Mouse (Mus musculus): ENCODE measurements around the gene Lif. TPM values are rescaled to one million over a fixed set of nuclear protein-coding genes. Genes with fewer than 3 reads are reported as not detected.
A peak's percentile ranks its signal among the peaks of the same experiment; 100 is the strongest.

The Lif gene
- polyA plus RNA-seq, 1 experiment from 2014 or later = 0.62 TPM

DNA sequence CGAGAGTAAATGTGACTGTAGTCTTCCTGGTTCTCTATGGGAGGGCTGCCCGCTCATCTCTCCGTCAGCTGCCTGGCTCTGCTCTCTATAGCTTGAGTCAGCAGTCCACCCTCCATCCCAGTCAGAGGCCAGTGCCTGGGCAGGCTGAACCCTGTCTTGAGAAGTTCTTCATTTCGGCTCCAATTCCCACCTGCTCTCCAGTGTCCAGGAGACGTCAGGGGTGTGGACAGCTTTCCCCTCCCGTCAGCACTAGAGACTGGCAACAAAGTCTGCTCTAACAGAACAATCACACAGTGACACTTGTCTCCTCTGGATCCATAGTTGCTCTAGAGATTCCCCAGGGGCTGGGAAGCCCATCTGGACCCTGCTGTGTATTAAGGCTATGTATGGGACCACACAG lies 36.7 kb downstream of the Lif start:
- ATAC-seq = no peak
- 80% methylated on average over 6 of the region's 6 CpGs for WGBS
- H3K36me3 ChIP-seq = no peaks in the 10 kb centered on the region

DNA sequence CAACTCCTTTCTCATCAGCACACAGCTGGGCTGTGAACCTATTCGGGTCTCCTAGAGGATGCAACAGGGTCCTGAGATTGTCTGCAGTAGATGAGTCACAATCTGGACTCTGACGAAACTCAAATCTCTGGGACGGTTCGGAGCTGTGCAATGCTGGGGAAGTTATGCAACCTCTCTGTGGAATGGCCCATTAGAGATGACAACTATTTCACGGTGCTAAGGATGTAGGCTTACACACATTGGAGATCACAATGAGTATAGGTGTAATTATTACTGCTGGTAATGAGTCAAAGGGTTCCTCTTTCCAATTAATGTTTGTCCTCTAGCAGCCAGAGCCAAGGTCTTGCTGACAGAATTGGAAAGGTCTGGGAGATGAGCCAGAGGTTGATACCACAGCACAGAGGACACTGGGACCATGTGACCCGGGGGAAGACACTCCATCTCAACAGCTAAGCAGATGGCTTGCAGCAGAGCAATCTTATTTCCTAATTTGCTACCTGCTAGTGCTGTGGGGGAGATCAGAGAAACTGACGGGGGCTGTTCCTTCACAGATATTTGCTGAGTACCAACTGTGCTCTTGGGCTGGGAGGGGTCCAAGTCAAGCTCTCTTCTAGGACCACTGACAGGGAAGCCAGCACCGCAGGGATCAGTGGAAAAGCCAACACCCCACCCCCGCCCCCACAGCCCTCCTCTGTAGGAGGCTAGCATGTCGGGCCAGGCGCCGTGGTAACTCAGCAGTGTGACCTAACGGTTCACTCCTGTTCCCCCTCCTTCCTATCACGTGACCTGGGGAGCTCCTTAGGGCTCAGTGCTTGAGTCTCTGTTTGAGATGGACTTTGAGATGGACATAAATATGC lies 37.4 kb downstream of the Lif start:
- peaks cover 6% of the 10 kb centered on the region; the same call in 1 of the 2 replicates for H3K4me1 ChIP-seq (replicated peaks)
- H3K4me2 ChIP-seq (replicated peaks) = no peak overlapping the region
- H3K9ac ChIP-seq = no peak overlapping the region
- H3K4me3 ChIP-seq (replicated peaks) = no peak overlapping the region
- no peaks in the 10 kb centered on the region for H3K9me3 ChIP-seq
- whole genome bisulfite sequencing = 37% methylated on average over 14 of the region's 14 CpGs
- H3K36me3 ChIP-seq = no peaks in the 10 kb centered on the region
- H3K27ac ChIP-seq = no peak overlapping the region
- no peaks in the 10 kb centered on the region; the same call in 1 of the 2 replicates for H3K27me3 ChIP-seq (replicated peaks)
- ATAC-seq = 0 out of 2 replicates have a peak, but pooled peaks have one; percentile 37

More for the DNA sequence above, 36.7 kb downstream of the Lif start:
- Histone ChIP-seq H3K9me3 (no peaks in the 10 kb centered on the region), H3K9ac (no peak overlapping the region), H3K4me3 (replicated peaks) (no peak overlapping the region), H3K4me1 (replicated peaks) (peaks cover 3% of the 10 kb centered on the region; the same call in 1 of the 2 replicates), H3K27ac (no peak overlapping the region), H3K27me3 (replicated peaks) (no peaks in the 10 kb centered on the region; the same call in 1 of the 2 replicates), H3K4me2 (replicated peaks) (no peak overlapping the region)

DNA sequence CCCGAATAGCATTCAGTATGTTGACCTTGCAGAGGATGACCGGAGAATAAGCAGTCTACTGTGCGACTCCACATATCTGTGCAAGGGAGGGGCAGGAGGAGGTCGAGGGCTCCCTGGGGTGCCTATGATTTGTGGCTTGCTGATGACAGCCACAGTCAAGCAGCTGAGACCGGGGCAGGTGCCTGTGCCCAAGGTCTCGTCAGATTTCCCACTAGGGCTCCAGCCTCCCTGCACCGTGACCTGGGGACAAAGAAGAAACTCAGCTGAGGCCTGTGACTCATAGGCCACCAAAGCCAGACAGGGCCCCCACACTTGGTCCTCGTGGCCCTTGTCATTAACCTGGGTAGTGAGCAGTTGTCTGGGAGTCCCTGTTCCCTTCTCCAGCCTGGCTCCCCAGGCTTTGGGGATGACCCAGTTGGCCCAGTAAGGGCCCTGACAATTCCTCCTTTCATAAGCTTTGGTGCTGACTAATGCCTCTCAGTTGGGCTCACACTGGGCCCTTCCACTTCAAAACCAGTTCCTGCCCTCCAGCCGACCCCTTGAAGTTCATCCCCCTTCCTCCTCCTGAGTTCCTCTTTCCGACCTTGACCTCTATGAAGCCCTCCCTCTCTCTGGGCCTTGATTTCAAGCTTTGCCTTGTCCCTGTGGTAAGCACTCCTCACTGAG lies 39.4 kb downstream of the Lif start:
- Histone ChIP-seq H3K27ac (no peak overlapping the region), H3K4me2 (replicated peaks) (no peak overlapping the region), H3K36me3 (no peaks in the 10 kb centered on the region), H3K9me3 (no peaks in the 10 kb centered on the region), H3K4me3 (replicated peaks) (no peak overlapping the region), H3K4me1 (replicated peaks) (peaks cover 7% of the 10 kb centered on the region; the same call in 1 of the 2 replicates), H3K9ac (no peak overlapping the region), H3K27me3 (replicated peaks) (no peaks in the 10 kb centered on the region; the same call in 1 of the 2 replicates)
- 67% methylated on average over 10 of the region's 10 CpGs for WGBS
- no peak for ATAC-seq

DNA sequence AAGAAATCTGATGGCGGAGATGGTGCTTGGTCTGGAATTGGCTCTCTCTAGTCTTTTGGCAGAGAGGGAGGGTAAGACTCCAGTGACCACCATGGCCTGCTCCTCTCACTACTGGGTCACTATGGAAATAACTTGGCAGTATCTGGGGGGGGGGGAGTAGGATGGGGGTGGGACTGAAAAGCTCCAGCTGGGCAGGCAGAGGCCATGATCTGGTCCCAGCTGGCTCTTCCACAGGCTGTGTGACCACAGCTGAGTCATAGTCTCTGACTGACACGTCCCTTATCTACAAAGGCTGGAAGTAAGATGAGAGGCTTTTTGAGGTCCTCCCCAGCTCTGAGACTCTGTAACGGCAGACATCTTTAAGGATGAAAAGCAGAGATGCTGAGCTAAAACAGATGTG lies 40.4 kb downstream of the Lif start:
- no peak overlapping the region for H3K4me3 ChIP-seq (replicated peaks)
- no peak overlapping the region for H3K9ac ChIP-seq
- no peak for ATAC-seq
- no peaks in the 10 kb centered on the region for H3K36me3 ChIP-seq
- H3K4me1 ChIP-seq (replicated peaks) = peaks cover 7% of the 10 kb centered on the region; the same call in 1 of the 2 replicates
- no peak overlapping the region for H3K27ac ChIP-seq
- H3K9me3 ChIP-seq = no peaks in the 10 kb centered on the region
- H3K4me2 ChIP-seq (replicated peaks) = no peak overlapping the region
- 55% methylated on average over 3 of the region's 3 CpGs for WGBS
- H3K27me3 ChIP-seq (replicated peaks) = no peaks in the 10 kb centered on the region; the same call in 1 of the 2 replicates

DNA sequence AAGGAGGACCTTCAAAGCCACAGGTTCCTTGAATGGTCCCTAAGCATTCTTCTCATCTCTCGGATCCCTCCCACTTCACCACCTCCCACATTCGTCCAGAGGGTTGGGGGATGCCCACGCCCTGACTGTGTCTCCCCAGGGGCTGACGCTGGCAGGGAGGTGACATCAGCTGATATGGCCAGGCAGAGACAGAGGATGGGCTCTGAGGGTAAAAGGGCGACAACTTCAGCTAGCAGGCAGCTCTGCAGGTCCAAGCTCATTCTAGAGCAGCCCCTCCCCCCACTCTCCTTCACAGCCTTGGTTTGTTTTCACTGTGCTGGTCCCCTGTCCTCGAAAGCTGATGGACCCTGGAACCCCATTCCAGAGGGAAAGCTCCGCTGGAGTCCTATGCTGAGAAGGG lies 41.3 kb downstream of the Lif start:
- Histone ChIP-seq H3K9ac (no peak overlapping the region), H3K36me3 (no peaks in the 10 kb centered on the region), H3K9me3 (no peaks in the 10 kb centered on the region), H3K27me3 (replicated peaks) (no peaks in the 10 kb centered on the region; the same call in 1 of the 2 replicates), H3K27ac (no peak overlapping the region), H3K4me1 (replicated peaks) (peaks cover 7% of the 10 kb centered on the region; the same call in 1 of the 2 replicates), H3K4me2 (replicated peaks) (no peak overlapping the region), H3K4me3 (replicated peaks) (no peak overlapping the region)
- no peak for ATAC-seq
- WGBS = 32% methylated on average over 7 of the region's 7 CpGs

DNA sequence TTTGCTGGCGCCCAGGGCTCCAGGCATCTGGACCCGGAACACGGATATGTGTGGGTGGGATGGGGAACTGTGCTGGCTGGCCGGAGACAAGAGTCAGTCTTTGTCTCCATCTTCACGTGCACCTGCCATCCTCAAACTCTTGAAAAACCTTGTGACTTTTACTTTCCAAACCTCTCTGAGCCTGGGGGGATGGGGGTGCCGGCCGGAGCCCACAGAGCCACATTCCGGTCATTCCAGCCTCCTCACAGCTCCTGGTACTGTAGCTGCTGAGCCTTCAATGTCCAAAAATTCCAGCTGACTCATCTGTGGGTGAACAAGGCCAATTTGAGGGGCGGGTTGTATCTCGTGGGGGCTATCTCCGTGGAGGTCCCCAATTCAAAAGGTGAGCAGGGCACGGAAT lies 41.8 kb downstream of the Lif start:
- H3K27me3 ChIP-seq (replicated peaks) = no peaks in the 10 kb centered on the region; the same call in 1 of the 2 replicates
- H3K27ac ChIP-seq = no peak overlapping the region
- no peak overlapping the region for H3K4me3 ChIP-seq (replicated peaks)
- ATAC-seq = no peak
- WGBS = 35% methylated on average over 12 of the region's 12 CpGs
- no peak overlapping the region for H3K4me2 ChIP-seq (replicated peaks)
- no peaks in the 10 kb centered on the region for H3K9me3 ChIP-seq
- peaks cover 7% of the 10 kb centered on the region; the same call in 1 of the 2 replicates for H3K4me1 ChIP-seq (replicated peaks)
- H3K36me3 ChIP-seq = no peaks in the 10 kb centered on the region
- H3K9ac ChIP-seq = no peak overlapping the region

DNA sequence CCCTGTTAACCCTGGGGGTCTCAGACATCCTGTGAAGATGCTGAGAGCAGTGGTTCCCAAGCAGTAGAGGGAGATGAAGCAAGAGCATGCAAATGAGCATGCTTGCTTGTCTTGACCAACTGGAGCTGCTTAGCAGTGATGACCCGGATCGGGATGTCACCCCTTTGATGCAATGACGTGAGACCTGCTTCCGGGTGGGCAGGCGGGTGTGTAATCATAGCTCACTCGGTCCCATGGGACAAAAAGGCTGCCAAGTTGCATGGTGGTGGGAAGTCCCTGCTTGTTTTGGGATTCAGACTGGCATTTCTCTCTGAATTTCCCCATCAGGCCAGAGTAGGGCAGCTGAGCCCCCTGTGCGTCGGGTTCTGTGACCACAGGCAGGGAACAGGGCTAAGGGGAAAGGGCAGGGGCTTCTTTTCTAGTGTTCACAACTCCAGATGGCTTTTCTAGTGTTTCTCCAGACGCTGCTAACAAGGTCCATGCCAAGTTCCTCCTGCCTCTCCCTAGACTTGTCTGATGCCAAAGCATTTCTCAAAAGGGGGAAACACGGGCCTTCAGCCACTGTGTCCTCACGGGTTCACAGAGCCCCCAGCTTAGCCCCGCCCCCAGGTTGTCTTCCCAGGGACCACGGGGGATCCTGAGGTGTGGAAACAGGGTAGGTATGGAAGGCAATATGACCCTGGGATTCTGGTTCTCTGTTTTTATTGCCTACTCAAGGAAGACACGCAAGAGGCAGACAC lies 42.5 kb downstream of the Lif start:
- Histone ChIP-seq H3K4me1 (replicated peaks) (peaks cover 6% of the 10 kb centered on the region; the same call in 1 of the 2 replicates), H3K27ac (no peak overlapping the region), H3K4me3 (replicated peaks) (no peak overlapping the region), H3K27me3 (replicated peaks) (no peaks in the 10 kb centered on the region; the same call in 1 of the 2 replicates), H3K9me3 (no peaks in the 10 kb centered on the region), H3K36me3 (no peaks in the 10 kb centered on the region), H3K4me2 (replicated peaks) (no peak overlapping the region), H3K9ac (no peak overlapping the region)
- WGBS = 73% methylated on average over 14 of the region's 14 CpGs
- no peak for ATAC-seq

DNA sequence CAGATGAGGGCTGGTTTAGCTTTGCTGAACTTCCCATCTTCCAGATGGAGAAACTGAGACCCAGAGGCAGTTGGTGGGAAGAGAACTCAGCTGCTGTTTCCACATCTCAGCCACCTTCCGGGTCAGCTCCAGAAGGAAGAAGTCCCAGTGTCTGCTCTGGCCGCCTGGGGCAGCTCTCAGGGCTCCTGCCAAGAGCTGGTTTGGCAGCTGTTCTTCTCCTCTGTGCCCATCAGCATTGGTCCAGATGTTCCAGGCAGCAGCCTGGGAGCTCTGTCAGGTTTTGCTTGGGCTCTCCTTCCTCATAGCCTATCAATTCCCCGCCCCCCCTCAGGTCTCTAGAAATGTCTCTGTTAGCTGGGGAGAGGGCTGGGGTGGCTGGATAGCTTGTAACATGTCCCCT lies 43.3 kb downstream of the Lif start:
- Histone ChIP-seq H3K9ac (no peak overlapping the region), H3K4me2 (replicated peaks) (no peak overlapping the region), H3K36me3 (no peaks in the 10 kb centered on the region), H3K27me3 (replicated peaks) (no peaks in the 10 kb centered on the region), H3K4me1 (replicated peaks) (peaks cover 4% of the 10 kb centered on the region; the same call in 1 of the 2 replicates), H3K9me3 (no peaks in the 10 kb centered on the region), H3K27ac (no peak overlapping the region), H3K4me3 (replicated peaks) (no peak overlapping the region)
- ATAC-seq = no peak
- WGBS = 81% methylated on average over 3 of the region's 3 CpGs

DNA sequence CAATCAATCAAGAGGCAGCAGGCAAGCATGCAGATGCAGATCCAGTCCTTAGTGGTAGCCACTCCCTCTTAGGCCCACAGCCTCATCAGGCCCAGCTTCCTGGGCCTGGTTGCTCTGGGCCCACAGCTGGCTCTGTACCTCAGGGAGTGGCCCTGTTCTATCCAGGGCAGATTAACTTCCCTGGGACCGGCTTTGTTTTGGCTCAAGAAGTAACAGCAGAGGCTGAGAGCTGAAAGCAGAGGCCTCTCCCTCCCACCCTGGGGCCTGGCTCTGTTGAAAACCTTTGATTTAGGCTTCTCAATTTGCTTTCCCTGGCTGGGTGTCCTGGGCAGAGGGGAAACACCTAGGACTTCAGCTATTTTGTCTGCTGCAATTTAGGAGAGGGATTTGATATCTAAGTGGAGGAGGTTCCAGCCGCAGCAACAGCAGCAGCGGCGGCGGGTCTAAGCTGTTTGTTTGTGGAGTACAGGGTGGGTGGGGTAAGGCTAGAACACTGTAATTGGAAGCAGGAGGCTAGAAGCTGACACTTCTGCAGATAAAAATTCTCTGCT lies 45.1 kb downstream of the Lif start:
- WGBS = 55% methylated on average over 5 of the region's 5 CpGs
- Histone ChIP-seq H3K4me1 (replicated peaks) (peaks cover 4% of the 10 kb centered on the region; the same call in 1 of the 2 replicates), H3K27me3 (replicated peaks) (no peaks in the 10 kb centered on the region), H3K27ac (no peak overlapping the region), H3K9ac (no peak overlapping the region), H3K4me2 (replicated peaks) (no peak overlapping the region), H3K9me3 (no peaks in the 10 kb centered on the region), H3K4me3 (replicated peaks) (no peak overlapping the region), H3K36me3 (no peaks in the 10 kb centered on the region)
- no peak for ATAC-seq

DNA sequence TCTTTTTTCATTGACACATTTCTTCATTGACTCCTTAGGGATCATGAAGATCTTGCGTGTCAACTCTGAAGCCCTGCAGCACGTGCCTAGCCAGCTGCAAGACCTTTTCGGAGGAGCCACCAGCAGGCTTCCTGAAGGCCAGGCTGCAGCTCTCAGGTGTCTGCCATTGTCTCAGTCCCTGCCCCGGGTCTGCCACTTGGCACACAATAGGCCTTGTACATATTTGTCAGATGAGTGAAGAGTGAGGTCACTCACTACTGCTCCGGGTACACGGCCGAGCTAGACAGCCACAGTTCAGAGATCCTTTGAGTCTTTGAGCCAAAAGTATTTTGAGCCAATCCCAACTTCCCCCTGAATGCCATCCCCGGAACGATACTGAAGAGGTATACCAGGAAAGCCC lies 45.7 kb downstream of the Lif start:
- Histone ChIP-seq H3K9ac (no peak overlapping the region), H3K4me2 (replicated peaks) (no peak overlapping the region), H3K9me3 (no peaks in the 10 kb centered on the region), H3K27ac (no peak overlapping the region), H3K4me1 (replicated peaks) (peaks cover 4% of the 10 kb centered on the region; the same call in 1 of the 2 replicates), H3K4me3 (replicated peaks) (no peak overlapping the region), H3K27me3 (replicated peaks) (no peaks in the 10 kb centered on the region), H3K36me3 (no peaks in the 10 kb centered on the region)
- 65% methylated on average over 9 of the region's 9 CpGs for WGBS
- ATAC-seq = no peak

DNA sequence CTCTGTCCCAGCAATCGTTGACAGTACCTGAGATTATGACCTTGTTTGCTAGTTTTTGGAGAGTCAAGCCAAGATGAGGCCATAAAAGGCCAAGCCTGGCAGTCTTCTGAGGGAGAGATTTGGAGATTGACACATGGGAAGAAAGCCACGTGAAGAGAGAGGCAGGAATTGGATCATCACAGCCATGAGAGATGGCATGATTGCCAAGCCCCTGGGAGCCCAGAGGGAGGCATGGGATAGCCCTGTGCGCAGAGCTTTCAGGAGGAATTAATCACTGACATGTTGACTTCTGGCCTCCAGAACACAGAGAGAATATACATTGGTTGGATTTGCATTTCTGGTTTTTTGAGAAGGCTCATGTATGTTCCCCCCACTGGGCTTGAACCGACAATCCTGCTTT lies 46.8 kb downstream of the Lif start:
- Histone ChIP-seq H3K27ac (no peak overlapping the region), H3K4me3 (replicated peaks) (no peak overlapping the region), H3K4me2 (replicated peaks) (no peak overlapping the region), H3K36me3 (no peaks in the 10 kb centered on the region), H3K27me3 (replicated peaks) (no peaks in the 10 kb centered on the region), H3K4me1 (replicated peaks) (peaks cover 10% of the 10 kb centered on the region), H3K9me3 (no peaks in the 10 kb centered on the region), H3K9ac (no peak overlapping the region)
- 77% methylated on average over 4 of the region's 4 CpGs for WGBS
- no peak for ATAC-seq

DNA sequence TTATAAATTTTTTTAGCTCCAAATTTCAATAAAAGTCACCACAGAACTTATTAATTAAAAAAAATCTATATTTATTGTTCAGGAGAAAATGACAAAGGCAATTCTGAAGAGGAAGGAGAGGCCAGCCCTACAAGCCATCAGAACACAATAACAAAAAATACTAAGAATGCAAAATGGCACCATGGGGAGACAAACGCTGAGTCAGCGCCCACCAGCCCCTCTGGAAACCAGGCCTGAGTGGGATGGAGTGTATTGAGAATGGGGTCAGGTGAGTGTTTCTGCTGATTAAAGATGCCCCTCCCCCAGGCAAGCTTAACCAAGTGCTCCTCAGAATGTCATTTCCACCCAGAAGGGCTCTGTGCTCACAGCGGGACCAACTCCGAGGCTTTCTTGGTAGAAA lies 47.7 kb downstream of the Lif start:
- no peaks in the 10 kb centered on the region for H3K27me3 ChIP-seq (replicated peaks)
- WGBS = 93% methylated on average over 4 of the region's 4 CpGs
- H3K27ac ChIP-seq = no peak overlapping the region
- no peak for ATAC-seq
- no peaks in the 10 kb centered on the region for H3K9me3 ChIP-seq
- H3K4me3 ChIP-seq (replicated peaks) = no peak overlapping the region
- H3K4me2 ChIP-seq (replicated peaks) = no peak overlapping the region
- H3K36me3 ChIP-seq = no peaks in the 10 kb centered on the region
- H3K9ac ChIP-seq = no peak overlapping the region
- peaks cover 6% of the 10 kb centered on the region for H3K4me1 ChIP-seq (replicated peaks)

All from intestine, embryonic 15.5 days (tissue).